Mouse (Mus musculus): ENCODE data around the gene Ufm1. TPM values are rescaled to one million over a fixed set of nuclear protein-coding genes. Genes with fewer than 3 reads are reported as not detected.

Gene Ufm1
- polyA plus RNA-seq, 1 experiment from 2014 or later, result 96.2 TPM

DNA sequence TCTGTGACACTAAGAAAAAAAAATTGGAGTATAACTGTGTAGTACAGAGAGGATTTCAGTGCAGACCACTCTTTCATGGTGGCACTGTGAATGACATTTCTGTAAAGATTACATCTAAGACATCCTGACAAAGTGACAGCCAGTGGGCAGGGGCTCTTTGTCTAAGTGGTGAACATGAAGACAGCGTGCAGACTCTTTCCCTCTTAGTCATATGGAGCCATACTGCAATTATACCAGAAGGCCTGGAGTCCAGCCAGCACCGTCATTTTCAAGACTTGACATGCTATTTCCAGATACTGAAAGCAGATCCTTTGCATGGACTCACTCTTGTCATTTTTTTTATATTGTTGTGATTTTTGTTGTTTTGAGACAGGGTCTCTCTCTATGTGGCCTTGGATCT lies 29.4 kb downstream of the Ufm1 start:
- no peaks in the 10 kb centered on the region for H3K27me3 ChIP-seq (ENCODE audit: low read depth, poor library complexity, severe bottlenecking)
- no peaks in the 10 kb centered on the region for H3K9me3 ChIP-seq (replicated peaks)
- no peak overlapping the region for H3K27ac ChIP-seq (replicated peaks)
- H3K4me1 ChIP-seq, result no peaks in the 10 kb centered on the region
- H3K36me3 ChIP-seq, result no peaks in the 10 kb centered on the region
- 88% methylated on average over 2 of the region's 2 CpGs for WGBS
- no peak for DNase-seq (ENCODE audit: low spot score)
- no peak overlapping the region for H3K4me3 ChIP-seq

DNA sequence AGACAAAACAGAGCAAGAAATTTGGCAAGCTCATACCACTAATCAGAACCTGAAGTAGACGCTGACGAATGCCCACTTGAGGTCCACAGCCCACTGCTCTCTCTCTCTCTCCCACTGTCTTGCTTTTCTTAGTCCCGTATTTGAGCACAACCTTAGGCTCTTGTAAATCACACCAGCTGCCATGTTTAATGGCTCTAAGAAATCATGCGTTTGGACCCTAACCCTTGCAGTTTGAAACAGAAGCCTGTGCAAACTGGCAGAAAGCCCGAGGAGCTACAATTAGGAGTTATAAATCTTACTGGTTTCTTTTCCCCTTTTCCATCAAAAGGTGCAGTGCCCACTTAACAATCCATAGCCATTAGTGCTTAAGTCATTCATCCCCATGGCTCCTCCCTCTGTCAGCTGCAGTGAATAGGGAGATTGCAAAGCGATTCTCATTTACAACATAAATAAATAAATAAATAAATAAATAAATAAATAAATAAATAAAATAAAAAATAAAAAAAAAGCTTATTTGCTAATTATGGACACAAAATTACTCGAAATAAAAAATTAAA lies 50.1 kb downstream of the Ufm1 start:
- no peak for DNase-seq (ENCODE audit: low spot score)
- H3K4me3 ChIP-seq, result no peak overlapping the region
- 85% methylated on average over 7 of the region's 7 CpGs for WGBS
- no peak overlapping the region for H3K27ac ChIP-seq (replicated peaks)
- H3K4me1 ChIP-seq, result no peaks in the 10 kb centered on the region
- no peaks in the 10 kb centered on the region for H3K36me3 ChIP-seq
- H3K9me3 ChIP-seq (replicated peaks), result no peaks in the 10 kb centered on the region
- no peaks in the 10 kb centered on the region for H3K27me3 ChIP-seq (ENCODE audit: low read depth, poor library complexity, severe bottlenecking)

Other genes starting within 250 kb of the Ufm1 start
- gene Frem2, start 206.5 kb downstream of the Ufm1 start, polyA plus RNA-seq (2016; fragmentation: Nextera tagmentation; extraction: Ambion mirVana), result 3.3 and 4.4 TPM in 2 replicates
- gene Gm10985, start 18.7 kb downstream of the Ufm1 start, polyA plus RNA-seq (2016; fragmentation: Nextera tagmentation; extraction: Ambion mirVana), result not detected in 2 replicates